Mouse (Mus musculus): ENCODE data around the gene Gm21762. TPM values are rescaled to one million over a fixed set of nuclear protein-coding genes. Genes with fewer than 3 reads are reported as not detected.
"Not testable (repeated sequence)": the region's sequence is repeated elsewhere in the genome, so short reads cannot be mapped to it uniquely, and the experiment has no call there.

Gm21762 gene
- polyA plus RNA-seq, 1 experiment from 2014 or later: not detected

DNA sequence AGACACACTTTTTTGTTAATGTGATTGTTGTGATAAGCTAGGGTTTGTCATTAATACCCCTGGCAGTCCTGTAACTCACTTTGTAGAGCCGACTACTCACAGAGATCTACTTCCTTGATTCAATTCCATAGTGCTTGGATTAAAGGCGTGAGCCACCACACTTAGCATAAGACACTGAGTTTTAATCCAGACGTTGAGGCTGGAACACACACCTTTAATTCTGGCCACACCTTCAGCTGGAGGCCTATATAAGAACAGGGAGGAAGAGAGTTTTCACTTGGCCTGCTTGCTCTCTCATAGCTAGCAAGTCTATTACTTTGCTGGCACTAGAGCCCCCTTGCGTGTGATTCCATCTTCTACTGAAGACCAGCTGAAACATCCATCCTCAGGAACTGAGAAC, 43.6 kb downstream of the Gm21762 start, which contains the start of gene Gm21818:
TSS of gene Gm21818 (plus strand) at position 301 of the 400 bp plus-strand sequence.
- not testable (repeated sequence) for H3K27me3 ChIP-seq; H3K36me3 ChIP-seq; H3K9ac ChIP-seq (replicated peaks); ATAC-seq (ENCODE audit: low FRiP score, low read depth); H3K9me3 ChIP-seq; H3K4me2 ChIP-seq (replicated peaks); H3K27ac ChIP-seq (replicated peaks); H3K4me3 ChIP-seq; H3K4me1 ChIP-seq
- 72% methylated on average over 4 of the region's 4 CpGs for WGBS

DNA sequence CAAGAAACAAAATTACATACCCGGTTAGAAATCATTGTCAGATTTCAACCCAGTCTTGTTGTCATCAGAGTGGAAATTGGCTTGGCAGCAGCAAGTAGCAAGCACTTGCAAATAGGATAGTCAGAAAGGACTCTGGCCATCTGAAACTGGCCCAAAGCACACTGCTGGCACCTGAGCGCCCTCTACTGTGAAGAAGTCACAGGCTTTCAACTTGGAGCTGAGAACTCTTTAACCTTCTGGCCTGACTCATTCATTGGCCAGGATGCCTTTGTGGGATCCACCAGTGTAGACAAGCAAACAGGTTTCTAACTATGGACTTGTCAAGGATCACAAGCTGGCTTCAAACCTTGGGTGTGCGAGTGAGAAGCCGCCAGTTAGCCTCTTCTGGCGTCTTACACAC, 47.4 kb downstream of the Gm21762 start:
- not testable (repeated sequence) for ATAC-seq (ENCODE audit: low FRiP score, low read depth); H3K4me1 ChIP-seq; H3K27me3 ChIP-seq; H3K9me3 ChIP-seq; H3K9ac ChIP-seq (replicated peaks); H3K36me3 ChIP-seq; H3K4me2 ChIP-seq (replicated peaks); H3K27ac ChIP-seq (replicated peaks); H3K4me3 ChIP-seq
- WGBS: 60% methylated on average over 5 of the region's 5 CpGs

Other genes with a start within 250 kb of the Gm21762 start
- not detected in 2 replicates for gene Gm36079, start 188.9 kb downstream of the Gm21762 start, polyA plus RNA-seq (2016; fragmentation: Nextera tagmentation; extraction: Ambion mirVana)
- gene Gm21188, start 163.8 kb downstream of the Gm21762 start, polyA plus RNA-seq (2016; fragmentation: Nextera tagmentation; extraction: Ambion mirVana): not detected in 2 replicates
- gene Gm20767, start 75.7 kb downstream of the Gm21762 start, polyA plus RNA-seq (2016; fragmentation: Nextera tagmentation; extraction: Ambion mirVana): not detected in 2 replicates
- not detected in 2 replicates for gene Gm21818, start 43.5 kb downstream of the Gm21762 start, polyA plus RNA-seq (2016; fragmentation: Nextera tagmentation; extraction: Ambion mirVana)
- gene Gm21731, start 23.2 kb upstream of the Gm21762 start, polyA plus RNA-seq (2016; fragmentation: Nextera tagmentation; extraction: Ambion mirVana): not detected in 2 replicates
- gene AF067061, start 47.2 kb upstream of the Gm21762 start, polyA plus RNA-seq (2016; fragmentation: Nextera tagmentation; extraction: Ambion mirVana): not detected in 2 replicates
- 0.11 and 0.35 TPM in 2 replicates for gene BC147527, start 84.4 kb upstream of the Gm21762 start, polyA plus RNA-seq (2016; fragmentation: Nextera tagmentation; extraction: Ambion mirVana)
- not detected in 2 replicates for gene Tcstv3, start 100.9 kb upstream of the Gm21762 start, polyA plus RNA-seq (2016; fragmentation: Nextera tagmentation; extraction: Ambion mirVana)